Mouse (Mus musculus) megakaryocyte-erythroid progenitor cell, adult 5-6 weeks (primary cell): ENCODE results near the gene Thada. TPM values are rescaled to one million over a fixed set of nuclear protein-coding genes. Genes with fewer than 3 reads are reported as not detected.
A peak's percentile ranks its signal among the peaks of the same experiment; 100 is the strongest.
"Not testable (repeated sequence)": the region's sequence is repeated elsewhere in the genome, so short reads cannot be mapped to it uniquely, and the experiment has no call there.

Experiments used
- ATAC-seq: replicated peaks from 2 replicates; pipeline ENCODE4 v1.8.0; 2016; ENCODE audit warnings: mild to moderate bottlenecking, inconsistent platforms; ENCODE audit not compliant: severe bottlenecking, poor library complexity, low FRiP score, low TSS enrichment
- total RNA-seq, 2 experiments: library from RNA; stranded (forward) in 1 of 2; stranded (reverse) in 1 of 2; fragments of 200-1000, 215-1000 nt in 1 of 2; fragments of >200 nt in 1 of 2; fragmentation: Nextera tagmentation in 1 of 2; gene quantifications; 2 replicates each; pipeline ENCODE4 v1.2.3; 2014 to 2017

Thada gene
- total RNA-seq, 2 experiments from 2014 or later = 34.0 to 34.5 TPM

- ATAC-seq = no peak
Observed at GRCm38 (mm10) chr17:84244182-84244920, 221.7 kb downstream of the Thada start.

GRCm38 (mm10) chr17:84243759-84244158 is 222.2 kb downstream of the Thada start:
- 0 out of 2 replicates have a peak, but pooled peaks have one; percentile 20 for ATAC-seq

- peak; percentile 63 for ATAC-seq
Observed at GRCm38 (mm10) chr17:84241308-84241957, 224.6 kb downstream of the Thada start.

DNA sequence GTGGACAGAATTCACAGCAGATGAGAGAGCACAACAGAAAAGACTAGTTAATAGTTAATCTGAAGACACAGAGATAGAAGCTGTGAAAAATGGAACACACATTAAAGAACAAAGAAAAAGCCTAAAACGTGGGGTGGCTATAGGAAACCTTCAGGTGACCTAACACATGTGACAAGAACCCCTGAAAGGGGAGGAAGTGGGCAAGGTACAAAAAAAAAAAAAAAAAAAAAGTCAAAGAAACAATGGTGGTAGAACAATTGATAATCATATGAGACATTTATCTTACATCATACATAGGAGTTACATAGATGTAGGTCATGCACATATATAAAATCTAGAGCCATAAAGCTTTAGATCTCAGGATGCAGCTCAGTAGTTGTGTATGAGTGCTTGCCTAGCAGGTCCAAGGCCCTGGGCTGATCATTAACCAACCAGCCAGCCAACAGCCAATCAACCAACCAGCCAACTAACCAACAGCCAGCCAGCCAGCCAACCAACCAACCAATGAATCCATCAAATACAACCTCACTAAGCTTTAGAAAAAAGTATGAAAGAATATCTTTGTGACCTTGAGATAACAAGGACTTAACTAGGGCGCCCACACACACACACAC is 226.2 kb downstream of the Thada start:
- ATAC-seq = no peak

DNA sequence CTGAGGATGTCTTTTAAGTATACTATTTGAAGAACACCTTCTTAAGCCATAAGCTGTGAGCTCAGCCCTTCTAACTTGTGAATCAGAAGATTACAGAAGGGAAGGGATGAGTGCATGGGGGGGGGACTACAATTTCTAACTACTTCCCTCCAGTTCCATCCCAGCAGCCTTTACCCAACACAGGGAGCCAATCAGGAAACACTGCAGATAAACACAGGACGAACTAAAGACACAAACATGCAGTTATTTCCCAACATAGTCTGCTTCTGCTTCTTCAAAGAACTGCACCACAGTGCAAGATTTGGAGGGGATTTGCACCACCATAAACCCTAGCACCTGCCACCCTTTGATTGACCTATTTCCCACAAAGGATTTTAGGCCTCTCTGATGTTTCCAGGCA is 227.8 kb downstream of the Thada start:
- ATAC-seq = no peak

- ATAC-seq = no peak
Observed at GRCm38 (mm10) chr17:84236781-84237557, 229.0 kb downstream of the Thada start.

- ATAC-seq = no peak
Observed at GRCm38 (mm10) chr17:84235399-84235928, 230.5 kb downstream of the Thada start.

DNA sequence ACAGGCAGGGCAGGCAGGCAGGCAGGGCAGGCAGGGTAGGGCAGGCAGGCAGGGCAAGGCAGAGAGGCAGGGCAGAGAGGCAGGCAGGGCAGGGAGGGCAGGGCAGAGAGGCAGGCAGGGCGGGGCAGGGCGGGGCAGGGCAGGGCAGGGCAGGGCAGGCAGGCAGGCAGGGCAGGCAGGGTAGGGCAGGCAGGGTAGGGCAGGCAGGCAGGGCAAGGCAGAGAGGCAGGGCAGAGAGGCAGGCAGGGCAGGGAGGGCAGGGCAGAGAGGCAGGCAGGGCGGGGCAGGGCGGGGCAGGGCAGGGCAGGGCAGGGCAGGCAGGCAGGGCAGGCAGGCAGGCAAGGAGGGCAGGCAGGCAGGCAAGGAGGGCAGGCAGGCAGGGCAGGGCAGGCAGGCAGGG is 231.2 kb downstream of the Thada start:
- ATAC-seq = peak; percentile 64; the same call in 1 of the 2 replicates

- no peak for ATAC-seq
Observed at GRCm38 (mm10) chr17:84233758-84234157, 232.2 kb downstream of the Thada start.

DNA sequence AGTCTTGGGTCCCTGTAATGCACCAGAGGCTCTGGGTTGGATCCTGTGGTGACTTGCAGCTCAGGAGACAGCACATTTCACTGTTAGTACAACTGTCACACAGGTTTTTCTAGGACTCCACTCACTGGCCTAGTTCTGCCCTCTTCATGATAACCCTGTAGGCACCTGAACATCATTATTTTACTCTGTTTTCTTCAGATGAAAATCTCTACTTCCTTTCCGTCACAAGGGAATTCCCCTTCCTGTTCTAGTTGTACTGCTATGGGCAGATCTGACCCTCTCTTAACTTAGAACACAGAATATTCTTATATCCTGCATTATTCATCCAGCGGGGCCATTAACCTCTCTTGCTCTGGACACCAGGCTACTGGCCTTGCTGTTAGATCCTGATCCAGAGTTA is 234.6 kb downstream of the Thada start:
- ATAC-seq = no peak

GRCm38 (mm10) chr17:84228223-84228622 is 237.8 kb downstream of the Thada start:
- no peak for ATAC-seq

- no peak for ATAC-seq
Observed at GRCm38 (mm10) chr17:84226681-84227080, 239.3 kb downstream of the Thada start.

GRCm38 (mm10) chr17:84226231-84226630 is 239.8 kb downstream of the Thada start:
- no peak for ATAC-seq

GRCm38 (mm10) chr17:84224217-84224887 is 241.7 kb downstream of the Thada start:
- ATAC-seq = no peak

GRCm38 (mm10) chr17:84218841-84219240 is 247.2 kb downstream of the Thada start:
- not testable (repeated sequence) for ATAC-seq

- ATAC-seq = no peak
Observed at GRCm38 (mm10) chr17:84217696-84218095, 248.3 kb downstream of the Thada start.

DNA sequence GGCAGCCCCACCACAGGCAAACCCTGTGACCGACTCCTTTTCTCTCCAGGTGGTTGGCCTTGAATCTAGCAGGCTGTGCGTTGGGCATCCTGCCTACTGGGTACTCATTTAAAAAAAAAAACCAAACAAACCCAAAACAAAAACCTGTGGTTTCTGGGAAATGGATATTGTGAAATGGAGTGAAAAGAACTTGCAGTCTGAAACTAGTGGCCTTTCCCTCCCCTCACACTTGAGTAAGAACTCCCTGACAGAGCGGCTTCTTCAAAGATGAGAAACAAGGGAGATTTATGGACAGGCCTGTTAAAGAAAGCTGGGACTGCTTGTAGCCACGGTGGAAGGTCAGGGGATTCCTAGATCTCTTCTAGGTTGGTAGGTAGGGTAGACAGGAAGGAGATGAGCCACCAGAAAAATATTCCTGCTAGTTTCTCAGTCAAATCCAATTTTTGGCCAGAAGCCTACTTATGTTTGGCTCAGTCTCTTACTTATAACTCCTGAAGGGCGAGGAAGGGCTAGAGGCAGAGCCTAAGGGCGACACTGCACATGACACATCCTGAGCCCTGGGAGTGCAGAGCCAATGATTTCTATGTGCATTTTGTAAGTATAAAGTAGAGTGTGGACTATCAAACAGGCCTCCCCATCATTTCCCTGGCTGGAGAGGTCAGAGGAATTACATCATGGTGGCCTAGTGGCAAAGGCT is 250.6 kb downstream of the Thada start:
- ATAC-seq = no peak

GRCm38 (mm10) chr17:84213464-84213863 is 252.5 kb downstream of the Thada start:
- ATAC-seq = no peak
